25 mouse cellular contexts compared by ENCODE assay signal in the genomic region with DNA sequence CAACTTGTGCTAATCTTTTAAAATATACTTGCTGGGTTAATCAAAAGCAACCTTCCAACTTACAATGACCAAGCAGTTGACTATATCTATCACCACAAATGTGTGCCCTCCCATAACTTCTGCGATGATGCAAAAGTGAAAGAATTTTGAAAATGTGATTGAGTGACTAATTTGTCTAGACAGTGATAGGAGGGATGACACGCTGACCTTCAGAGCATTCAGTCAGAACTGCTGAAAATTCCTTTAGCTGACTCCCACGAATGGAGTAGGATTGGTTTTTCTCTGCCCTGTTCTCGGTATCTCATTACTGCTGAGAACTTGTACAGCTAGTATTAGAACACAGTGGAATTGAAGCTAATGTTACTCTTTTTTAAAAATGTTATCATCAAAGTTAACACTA. TPM values are rescaled to one million over a fixed set of nuclear protein-coding genes. Genes with fewer than 3 reads are reported as not detected.
DNase-seq lines count a peak whose midpoint lies in the region; ATAC-seq and TF ChIP-seq lines count a peak whose summit lies in the region.
"Had no signal": no experiment of that assay in that cellular context is flagged by ENCODE, and none has a peak within 500 bp of the region (broad histone marks: within the 10 kb centered on the region; RNA-seq: fewer than 3 reads in every experiment).

No protein-coding gene starts in this region.

- H3K9me3 ChIP-seq in kidney, embryonic 14.5 days (ENCODE audit: control insufficient read depth, low read length): no peaks in the 10 kb centered on the region
- H3K9me3 ChIP-seq in kidney, postnatal 0 days (replicated peaks; ENCODE audit: low read length): no peaks in the 10 kb centered on the region
- H3K9me3 ChIP-seq: embryonic facial prominence, embryonic 12.5 days; embryonic facial prominence, embryonic 15.5 days; hindbrain, embryonic 12.5 days; hindbrain, embryonic 15.5 days had no signal

- H3K36me3 ChIP-seq in kidney, embryonic 14.5 days (ENCODE audit: control insufficient read depth, insufficient read depth, low read length): no peaks in the 10 kb centered on the region
- no peaks in the 10 kb centered on the region for H3K36me3 ChIP-seq in kidney, postnatal 0 days (ENCODE audit: insufficient read depth, low read length)
- H3K36me3 ChIP-seq: embryonic facial prominence, embryonic 12.5 days; embryonic facial prominence, embryonic 15.5 days; hindbrain, embryonic 12.5 days; hindbrain, embryonic 15.5 days had no signal

- DNase-seq in kidney, adult 18-20 months: no peak
- DNase-seq in kidney, postnatal 0 days (ENCODE audit: low spot score): peak; percentile 47
- DNase-seq in kidney, adult 11 months: no peak
- DNase-seq in NIH3T3 (ENCODE audit: low read depth): peak; percentile 34
- no peak for DNase-seq in left cerebral cortex, postnatal 4 days
- DNase-seq in urinary bladder, postnatal 25 days (ENCODE audit: low spot score): no peak
- DNase-seq: adrenal gland, adult 8-10 months; adrenal gland, postnatal 25 days; cerebellum, adult 11-12 months; cerebellum, adult 8-10 months; cerebellum, postnatal 10 days; cerebellum, postnatal 36 days; forebrain, postnatal 0 days; gastrocnemius, adult 2 months; gastrocnemius, postnatal 14 days; heart, adult 11 months had no signal

- H3K9ac ChIP-seq in kidney, embryonic 14.5 days (ENCODE audit: low read depth, low read length): no peak overlapping the region
- no peak overlapping the region for H3K9ac ChIP-seq in kidney, postnatal 0 days (ENCODE audit: low read depth, low read length)
- H3K9ac ChIP-seq: embryonic facial prominence, embryonic 12.5 days; embryonic facial prominence, embryonic 15.5 days; forebrain, postnatal 0 days; hindbrain, embryonic 12.5 days; hindbrain, embryonic 15.5 days had no signal

- H3K4me2 ChIP-seq in kidney, embryonic 14.5 days (replicated peaks; ENCODE audit: low read depth, low read length): no peak overlapping the region
- H3K4me2 ChIP-seq in kidney, postnatal 0 days (ENCODE audit: low read length): no peak overlapping the region
- H3K4me2 ChIP-seq: embryonic facial prominence, embryonic 12.5 days; embryonic facial prominence, embryonic 15.5 days; heart, embryonic 11.5 days; hindbrain, embryonic 12.5 days; hindbrain, embryonic 15.5 days had no signal

- peaks cover 6% of the 10 kb centered on the region; the same call in 1 of the 2 replicates for H3K4me1 ChIP-seq in kidney, embryonic 14.5 days (ENCODE audit: control insufficient read depth, insufficient read depth, low read length)
- no peaks in the 10 kb centered on the region for H3K4me1 ChIP-seq in kidney, postnatal 0 days (replicated peaks; ENCODE audit: insufficient read depth, low read length)
- H3K4me1 ChIP-seq: embryonic facial prominence, embryonic 12.5 days; embryonic facial prominence, embryonic 15.5 days; hindbrain, embryonic 12.5 days; hindbrain, embryonic 15.5 days had no signal

- no peak; the same call in 1 of the 2 replicates for ATAC-seq in kidney, embryonic 14.5 days (ENCODE audit: low FRiP score, low TSS enrichment)
- 0 out of 2 replicates have a peak, but pooled peaks have one; percentile 59 for ATAC-seq in kidney, postnatal 0 days (replicated peaks; ENCODE audit: low FRiP score, low read depth)
- ATAC-seq: activated CD4-positive, CD25-positive, alpha-beta regulatory T cell, adult 4 months; forebrain, embryonic 14.5 days; forebrain, postnatal 0 days had no signal

- peak overlapping the region; percentile 42; the same call in 1 of the 2 replicates for H3K27ac ChIP-seq in kidney, embryonic 14.5 days (ENCODE audit: low read depth, low read length)
- 0 out of 2 replicates have a peak overlapping the region, but pooled peaks have one; percentile 25 for H3K27ac ChIP-seq in kidney, postnatal 0 days
- H3K27ac ChIP-seq: embryonic facial prominence, embryonic 12.5 days; embryonic facial prominence, embryonic 15.5 days; gastrocnemius, adult 2 months; hindbrain, embryonic 12.5 days; hindbrain, embryonic 15.5 days had no signal

- H3K4me3 ChIP-seq in kidney, embryonic 14.5 days (ENCODE audit: low read length): no peak overlapping the region
- no peak overlapping the region for H3K4me3 ChIP-seq in kidney, postnatal 0 days (replicated peaks; ENCODE audit: low read depth, low read length)
- H3K4me3 ChIP-seq: embryonic facial prominence, embryonic 12.5 days; embryonic facial prominence, embryonic 15.5 days; gastrocnemius, adult 2 months; hindbrain, embryonic 12.5 days; hindbrain, embryonic 15.5 days had no signal

- H3K27me3 ChIP-seq in kidney, embryonic 14.5 days (ENCODE audit: control insufficient read depth, insufficient read depth, low read length): no peaks in the 10 kb centered on the region
- no peaks in the 10 kb centered on the region for H3K27me3 ChIP-seq in kidney, postnatal 0 days (ENCODE audit: insufficient read depth, low read length)
- H3K27me3 ChIP-seq: embryonic facial prominence, embryonic 12.5 days; embryonic facial prominence, embryonic 15.5 days; hindbrain, embryonic 12.5 days; hindbrain, embryonic 15.5 days had no signal

- TF ChIP-seq CTCF in kidney, postnatal 0 days (IDR thresholded peaks at IDR 0.05; ENCODE audit: low read depth): no peak

- 44% methylated on average over 4 of the region's 4 CpGs for WGBS in kidney, embryonic 14.5 days
- 26% methylated on average over 4 of the region's 4 CpGs for WGBS in kidney, postnatal 0 days

- intact Hi-C loops in left cerebral cortex, postnatal 4 days (cut with DNase I): no loop called here

RNA-seq across cellular contexts. Expression of gene Fmn1, which starts 48.7 kb away (rescaled TPM):
- 6.9 and 12.0 TPM in 2 replicates for polyA plus RNA-seq in kidney, embryonic 14.5 days (2014; fragmentation: Nextera tagmentation; extraction: Ambion mirVana)
- polyA plus RNA-seq in kidney, postnatal 0 days (2015; fragmentation: Nextera tagmentation; extraction: Ambion mirVana): 7.6 and 8.0 TPM in 2 replicates
- 1 to 10 TPM; 5.8 TPM for total RNA-seq in left cerebral cortex, postnatal 4 days (2021)
- total RNA-seq: hematopoietic stem cell, adult 5-6 weeks had no signal

Comparison
In these comparisons a context has a peak if more than half of its experiments do, and no peak if none do; other contexts are left out.
1. DNase-seq: peak in kidney, postnatal 0 days (single experiment) and NIH3T3 (single experiment); none in kidney, adult 18-20 months (single experiment), kidney, adult 11 months (single experiment), left cerebral cortex, postnatal 4 days (single experiment) and urinary bladder, postnatal 25 days (single experiment).